Mouse (Mus musculus): ENCODE data around the gene Atp1a2. TPM values are rescaled to one million over a fixed set of nuclear protein-coding genes. Genes with fewer than 3 reads are reported as not detected.

Atp1a2 gene
- polyA plus RNA-seq (2012; rRNA removed; ENCODE audit: low replicate concordance): 4.8 and 5.0 TPM in 2 replicates

DNA sequence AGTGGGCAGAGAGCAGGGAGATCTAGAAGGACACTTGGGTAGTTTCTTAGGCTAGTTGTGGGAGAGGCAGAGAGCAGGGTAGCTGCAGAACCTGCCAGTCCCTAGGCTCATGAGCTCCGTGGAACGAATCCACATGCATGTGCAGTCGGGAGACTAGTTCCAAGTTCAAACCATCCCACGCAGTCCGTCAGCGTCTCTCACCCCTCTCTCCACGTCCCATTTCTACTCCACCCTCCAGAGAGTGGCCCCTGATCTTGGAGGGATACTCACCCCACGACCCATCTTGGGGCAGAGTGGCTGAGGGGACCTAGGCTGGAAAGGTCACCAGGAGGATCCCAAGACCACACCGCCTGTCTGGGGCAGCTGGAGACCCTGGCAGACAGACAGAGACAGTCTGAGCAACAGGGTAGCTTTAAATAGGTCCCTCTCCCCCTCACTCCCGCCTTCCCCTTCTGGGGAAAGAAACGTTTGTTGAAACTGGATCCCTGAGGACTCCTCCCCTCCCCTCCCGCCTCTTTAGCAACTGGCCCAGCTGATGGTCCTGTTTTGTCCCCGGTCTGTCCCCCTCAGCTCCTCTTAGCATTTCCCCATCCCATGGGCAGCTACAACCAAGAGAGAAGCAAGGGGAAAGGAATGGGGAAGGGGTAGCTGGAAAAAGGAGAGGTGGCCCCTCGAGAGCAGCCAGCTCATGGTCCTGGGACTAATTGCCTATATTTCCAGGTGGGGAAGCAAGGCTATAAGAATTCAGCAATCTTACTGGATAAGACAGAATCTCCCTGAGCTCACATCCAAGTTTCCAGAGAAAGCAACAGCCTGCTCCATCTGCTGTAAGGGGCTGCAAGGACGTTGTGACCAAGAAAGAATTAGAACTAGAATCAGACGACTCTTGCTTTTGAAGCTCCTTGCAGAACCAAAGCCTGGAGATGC is at the start of gene Atp1a2:
Gene Atp1a2, minus strand, starts transcription at position 454 of the 927 bp plus-strand sequence.

DNA sequence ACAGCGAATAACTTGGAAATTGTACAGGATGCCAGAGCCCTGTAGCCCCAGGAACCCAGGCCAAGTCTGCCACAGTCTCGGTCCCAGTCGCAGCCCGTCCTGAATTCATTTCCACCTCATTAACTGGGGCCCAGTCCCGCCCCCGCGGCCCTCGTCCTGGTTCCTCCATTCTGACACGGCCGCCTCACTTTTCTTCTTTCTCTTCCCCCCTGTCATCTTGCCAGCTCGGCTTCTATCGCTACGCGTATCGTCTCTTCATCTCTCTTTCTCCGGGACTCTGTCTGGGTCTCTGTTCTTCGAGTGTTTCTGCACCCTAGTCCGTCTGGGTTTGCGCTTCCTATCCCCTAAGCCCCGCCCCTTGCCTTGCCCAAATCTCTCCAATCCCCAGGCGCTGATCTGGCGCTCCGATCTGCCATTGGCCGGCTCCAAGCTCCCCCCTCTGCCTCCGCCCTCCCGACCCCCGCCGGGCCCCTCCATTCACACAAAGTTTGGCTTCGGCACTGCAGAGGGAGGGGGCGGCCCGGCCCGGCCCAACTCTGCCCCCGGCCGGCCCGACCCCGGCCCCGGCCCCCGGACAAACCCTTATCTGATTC is 43.0 kb upstream of the Atp1a2 start, which contains the start of gene Kcnj10:
Gene Kcnj10, plus strand, starts transcription at position 482 of the 593 bp plus-strand sequence.

DNA sequence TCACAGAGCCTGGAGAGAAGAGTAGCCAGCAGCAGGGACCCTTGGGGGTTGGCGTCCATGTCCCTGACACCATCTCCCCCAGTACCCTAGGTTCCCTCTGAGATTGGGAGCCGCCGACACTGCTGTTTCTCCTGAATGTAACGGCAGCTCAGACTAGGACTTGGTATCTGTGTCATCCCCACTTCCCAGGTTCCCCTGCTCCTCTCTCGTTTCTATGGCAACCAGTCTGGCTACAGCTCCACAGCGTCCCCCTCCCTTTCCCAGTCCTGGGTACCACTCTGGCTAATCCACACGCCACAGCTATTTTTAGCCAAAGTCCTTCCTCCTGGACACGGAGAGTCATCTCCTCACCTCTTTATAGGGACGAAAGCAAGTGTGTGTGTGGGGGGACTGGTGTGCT is 31.3 kb upstream of the Atp1a2 start, which contains the start of gene Kcnj9:
Gene Kcnj9, minus strand, starts transcription at position 188 of the 400 bp plus-strand sequence.

DNA sequence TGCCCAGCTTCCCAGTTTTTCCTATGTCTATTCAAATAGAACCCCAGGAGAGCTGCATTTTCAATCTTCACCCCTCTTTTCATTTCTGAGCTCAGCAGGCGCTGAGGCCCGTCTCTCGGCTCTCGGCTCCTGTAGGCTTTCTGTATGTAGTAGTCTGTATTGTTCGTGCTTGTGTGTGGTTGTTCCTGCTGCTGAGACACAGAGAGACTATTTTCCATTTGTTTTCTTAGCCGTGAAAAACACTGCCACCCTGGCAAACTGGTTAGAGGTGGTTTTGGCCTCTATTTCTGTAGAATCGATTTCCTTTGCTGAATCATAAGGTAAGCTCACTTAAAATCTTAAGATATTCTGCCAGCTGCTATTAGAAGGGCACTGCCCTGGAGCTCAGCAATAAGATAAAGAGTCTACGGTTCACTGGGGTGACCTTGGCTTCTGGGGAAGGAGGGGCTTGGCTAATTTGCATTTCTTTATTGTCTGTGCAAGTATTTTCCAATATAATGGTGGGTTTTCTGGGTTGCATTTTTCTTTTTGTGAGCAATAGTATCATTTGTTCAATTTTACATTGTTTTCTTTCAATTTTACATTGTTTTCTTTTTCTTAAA is 36.3 kb downstream of the Atp1a2 start, which contains the start of gene Igsf8:
Gene Igsf8, plus strand, starts transcription at position 165 of the 602 bp plus-strand sequence.

DNA sequence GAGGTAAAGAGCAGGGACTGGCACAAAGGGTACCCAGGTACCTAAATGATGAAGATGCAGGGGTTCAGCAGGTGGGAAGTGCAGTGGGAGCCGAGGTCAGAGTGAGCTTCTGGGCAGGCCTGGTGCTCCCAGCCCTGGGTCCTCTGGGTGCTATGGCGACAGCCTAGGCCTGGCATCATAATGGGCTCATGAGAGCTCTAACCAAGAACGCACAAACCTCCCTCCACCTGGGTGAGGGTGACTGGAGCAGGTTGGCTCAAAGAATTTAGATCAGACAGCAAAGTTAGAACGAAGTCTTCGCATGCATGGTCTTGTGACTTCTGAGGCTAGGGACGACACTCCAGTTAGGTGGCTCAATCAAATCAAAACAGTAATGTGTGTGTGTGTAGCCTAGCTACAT is 39.5 kb downstream of the Atp1a2 start, which contains the start of gene Atp1a4:
Gene Atp1a4, minus strand, starts transcription at position 101 of the 400 bp plus-strand sequence.

Other genes starting within 250 kb of the Atp1a2 start
- gene Nhlh1, start 240.5 kb downstream of the Atp1a2 start, polyA plus RNA-seq (2012; rRNA removed; ENCODE audit: low replicate concordance): 0.12 and 0.34 TPM in 2 replicates
- gene Copa, start 215.5 kb downstream of the Atp1a2 start, polyA plus RNA-seq (2012; rRNA removed; ENCODE audit: low replicate concordance): 23.1 and 31.4 TPM in 2 replicates
- 57.8 and 94.6 TPM in 2 replicates for gene Ncstn, start 215.3 kb downstream of the Atp1a2 start, polyA plus RNA-seq (2012; rRNA removed; ENCODE audit: low replicate concordance)
- 85.1 and 98.8 TPM in 2 replicates for gene Pex19, start 171.3 kb downstream of the Atp1a2 start, polyA plus RNA-seq (2012; rRNA removed; ENCODE audit: low replicate concordance)
- gene Dcaf8, start 150.0 kb downstream of the Atp1a2 start, polyA plus RNA-seq (2012; rRNA removed; ENCODE audit: low replicate concordance): 18.4 and 23.4 TPM in 2 replicates
- 7.5 and 11.5 TPM in 2 replicates for gene Pea15a, start 91.3 kb downstream of the Atp1a2 start, polyA plus RNA-seq (2012; rRNA removed; ENCODE audit: low replicate concordance)
- gene Casq1, start 78.2 kb downstream of the Atp1a2 start, polyA plus RNA-seq (2012; rRNA removed; ENCODE audit: low replicate concordance): 0.51 and 0.56 TPM in 2 replicates
- gene Atp1a4, start 39.6 kb downstream of the Atp1a2 start, polyA plus RNA-seq (2012; rRNA removed; ENCODE audit: low replicate concordance): not detected in 2 replicates
- 78.0 and 78.8 TPM in 2 replicates for gene Igsf8, start 36.4 kb downstream of the Atp1a2 start, polyA plus RNA-seq (2012; rRNA removed; ENCODE audit: low replicate concordance)
- gene Kcnj9, start 31.3 kb upstream of the Atp1a2 start, polyA plus RNA-seq (2012; rRNA removed; ENCODE audit: low replicate concordance): 0.14 and 0.58 TPM in 2 replicates
- gene Kcnj10, start 43.1 kb upstream of the Atp1a2 start, polyA plus RNA-seq (2012; rRNA removed; ENCODE audit: low replicate concordance): 0.34 and 0.49 TPM in 2 replicates
- gene Pigm, start 78.5 kb upstream of the Atp1a2 start, polyA plus RNA-seq (2012; rRNA removed; ENCODE audit: low replicate concordance): 4.4 and 5.2 TPM in 2 replicates
- 1.3 and 1.7 TPM in 2 replicates for gene Slamf9, start 177.3 kb upstream of the Atp1a2 start, polyA plus RNA-seq (2012; rRNA removed; ENCODE audit: low replicate concordance)
- gene Igsf9, start 183.7 kb upstream of the Atp1a2 start, polyA plus RNA-seq (2012; rRNA removed; ENCODE audit: low replicate concordance): 281 and 431 TPM in 2 replicates
- 313 and 341 TPM in 2 replicates for gene Tagln2, start 202.0 kb upstream of the Atp1a2 start, polyA plus RNA-seq (2012; rRNA removed; ENCODE audit: low replicate concordance)
- gene Cfap45, start 222.7 kb upstream of the Atp1a2 start, polyA plus RNA-seq (2012; rRNA removed; ENCODE audit: low replicate concordance): 0.13 and 0.86 TPM in 2 replicates